Mouse (Mus musculus) C2C12 (cell line): ENCODE data around the gene Wnt2b. TPM values are rescaled to one million over a fixed set of nuclear protein-coding genes. Genes with fewer than 3 reads are reported as not detected.

Experiments used
- H3K27me3 ChIP-seq: one replicate; pipeline ENCODE4 v1.6.1; 2011; ENCODE audit not compliant: control insufficient read depth, insufficient read depth, insufficient read length
- H3K36me3 ChIP-seq: one replicate; pipeline ENCODE4 v1.6.1; 2011; ENCODE audit not compliant: control insufficient read depth, insufficient read depth
- H3K4me3 ChIP-seq: one replicate; pipeline ENCODE4 v1.5.1; 2011; ENCODE audit warnings: mild to moderate bottlenecking, control low read depth; ENCODE audit not compliant: poor library complexity, insufficient read depth, severe bottlenecking
- H3K79me2 ChIP-seq: one replicate; pipeline ENCODE4 v1.6.1; 2011; ENCODE audit not compliant: control insufficient read depth, insufficient read depth
- H3K79me3 ChIP-seq: one replicate; pipeline ENCODE4 v1.6.1; 2011; ENCODE audit warnings: low read depth, control low read depth
- H3ac ChIP-seq: one replicate; pipeline ENCODE3; 2011; ENCODE audit warnings: low read depth; ENCODE audit not compliant: control insufficient read depth, insufficient read length
- CEBPB ChIP-seq: IDR thresholded peaks from one replicate; pipeline ENCODE4 v1.6.1; 2011; ENCODE audit warnings: low read depth, mild to moderate bottlenecking, control low read depth, moderate library complexity
- CTCF ChIP-seq: IDR thresholded peaks from one replicate; pipeline ENCODE4 v1.5.1; 2011; ENCODE audit not compliant: control insufficient read depth, insufficient read depth, insufficient read length
- FOSL1 ChIP-seq: IDR thresholded peaks from one replicate; pipeline ENCODE4 v1.8.0; 2011; ENCODE audit warnings: mild to moderate bottlenecking, low read length; ENCODE audit not compliant: poor library complexity, insufficient read depth, severe bottlenecking
- MAX ChIP-seq: IDR thresholded peaks from one replicate; pipeline ENCODE4 v1.6.1; 2011; ENCODE audit warnings: mild to moderate bottlenecking, control low read depth
- MYOD1 ChIP-seq: IDR thresholded peaks from one replicate; pipeline ENCODE4 v1.6.1; 2011; ENCODE audit warnings: low read depth; ENCODE audit not compliant: control insufficient read depth, insufficient read length
- MYOG ChIP-seq: IDR thresholded peaks from one replicate; pipeline ENCODE4 v1.6.1; 2011; ENCODE audit not compliant: control insufficient read depth, insufficient read length; ENCODE audit errors: extremely low read depth
- USF1 ChIP-seq: IDR thresholded peaks from one replicate; pipeline ENCODE4 v1.6.1; 2011; ENCODE audit warnings: low read depth, mild to moderate bottlenecking, control low read depth, moderate library complexity
- polyA plus RNA-seq: library from polyadenylated mRNA; unstranded; fragments of >200 nt; fragmentation: generic; extraction: Trizol; gene quantifications from one replicate; pipeline ENCODE4 v1.2.1, GENCODE M21; 2012; ENCODE audit warnings: missing spikeins

Wnt2b gene
- polyA plus RNA-seq, 1 experiment: 0.08 TPM

DNA sequence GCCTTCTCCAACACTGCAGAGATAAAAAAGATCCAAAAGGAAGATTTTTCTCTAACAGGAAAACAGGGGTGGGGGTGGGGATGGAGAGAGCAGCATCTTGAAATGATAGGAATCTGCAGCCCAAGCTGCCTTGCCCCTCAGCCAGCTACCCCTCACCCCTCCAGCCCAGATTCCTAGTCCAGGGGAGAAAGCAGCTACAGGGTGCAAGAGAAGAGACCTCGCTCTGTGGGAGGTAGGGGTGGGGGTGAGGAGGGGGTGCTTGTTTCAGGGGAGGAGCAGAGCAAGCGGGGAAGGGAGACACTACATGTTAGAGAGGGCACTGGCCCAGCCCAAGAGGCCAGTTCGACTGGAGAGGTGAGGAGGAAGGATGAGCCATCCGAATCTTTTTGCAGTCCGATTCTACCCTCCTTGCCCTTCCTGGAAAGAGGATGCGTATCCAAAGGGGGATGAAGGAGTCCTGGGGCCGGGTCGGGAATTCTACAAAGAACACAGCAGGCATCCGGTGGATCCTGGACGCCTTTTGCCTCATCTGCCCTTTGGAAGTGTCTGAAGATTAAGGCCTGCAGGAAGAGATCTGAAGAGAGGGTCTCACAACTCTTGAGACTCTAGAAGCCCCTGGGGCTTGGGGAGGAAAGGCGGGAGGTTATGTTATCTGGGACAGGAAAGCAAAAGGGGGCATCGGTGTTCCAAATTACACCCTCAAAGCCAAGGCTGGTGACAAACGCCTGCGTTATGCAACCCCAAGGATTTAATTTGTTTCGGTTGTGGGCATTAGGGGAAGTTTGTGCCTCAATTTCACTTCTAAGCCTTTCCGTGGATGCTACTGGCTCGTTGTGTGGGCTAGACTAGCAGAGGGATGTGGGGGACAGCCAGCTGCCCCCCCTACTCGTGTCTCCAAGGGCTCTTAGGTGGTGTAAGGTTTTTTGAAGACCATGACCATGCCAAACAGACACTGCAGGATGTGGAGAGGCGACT is 1.4 kb downstream of the Wnt2b start:
- TF ChIP-seq CTCF (no peak), CEBPB (no peak), FOSL1 (no peak), MAX (no peak), USF1 (no peak), MYOG (no peak), MYOD1 (no peak)
- Histone ChIP-seq H3K4me3 (no peak overlapping the region), H3K27me3 (peaks cover 37% of the 10 kb centered on the region), H3K79me3 (no peaks in the 10 kb centered on the region), H3ac (no peak overlapping the region), H3K79me2 (no peaks in the 10 kb centered on the region), H3K36me3 (no peaks in the 10 kb centered on the region)

DNA sequence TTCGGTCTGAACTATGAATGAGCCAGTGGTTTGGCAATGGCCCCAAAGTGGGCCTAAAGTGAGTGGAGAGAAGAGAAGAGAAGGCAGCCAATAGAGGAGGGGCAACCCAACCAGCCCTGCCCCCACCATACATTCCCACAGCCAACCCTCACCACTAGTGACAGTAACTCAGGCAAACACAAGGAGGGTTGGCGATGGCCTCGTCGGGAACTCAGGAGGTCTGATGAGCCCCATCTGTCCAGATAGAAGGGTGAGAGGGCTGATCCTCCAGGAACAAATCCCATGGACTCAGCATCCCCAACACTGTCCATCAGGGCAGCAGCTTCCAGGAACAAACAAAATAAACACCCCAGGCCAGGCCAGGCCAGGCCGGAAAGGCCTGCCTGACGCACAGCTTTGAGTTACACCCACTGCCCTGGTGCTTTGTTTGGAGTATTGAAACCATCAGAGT is 5.6 kb downstream of the Wnt2b start:
- Histone ChIP-seq H3K4me3 (no peak overlapping the region), H3K79me3 (no peaks in the 10 kb centered on the region), H3ac (no peak overlapping the region), H3K27me3 (peaks cover 13% of the 10 kb centered on the region), H3K79me2 (no peaks in the 10 kb centered on the region), H3K36me3 (no peaks in the 10 kb centered on the region)
- TF ChIP-seq FOSL1 (no peak), USF1 (no peak), CEBPB (no peak), MAX (no peak), MYOD1 (no peak), CTCF (no peak), MYOG (no peak)

GRCm38 (mm10) chr3:104954551-104954950 is 7.2 kb downstream of the Wnt2b start:
- no peaks in the 10 kb centered on the region for H3K79me2 ChIP-seq
- no peak overlapping the region for H3ac ChIP-seq
- no peaks in the 10 kb centered on the region for H3K36me3 ChIP-seq
- TF ChIP-seq USF1 (no peak), CEBPB (no peak), MYOD1 (no peak), FOSL1 (no peak), MAX (no peak), CTCF (no peak), MYOG (no peak)
- H3K79me3 ChIP-seq: no peaks in the 10 kb centered on the region
- H3K4me3 ChIP-seq: no peak overlapping the region
- H3K27me3 ChIP-seq: peaks cover 5% of the 10 kb centered on the region

DNA sequence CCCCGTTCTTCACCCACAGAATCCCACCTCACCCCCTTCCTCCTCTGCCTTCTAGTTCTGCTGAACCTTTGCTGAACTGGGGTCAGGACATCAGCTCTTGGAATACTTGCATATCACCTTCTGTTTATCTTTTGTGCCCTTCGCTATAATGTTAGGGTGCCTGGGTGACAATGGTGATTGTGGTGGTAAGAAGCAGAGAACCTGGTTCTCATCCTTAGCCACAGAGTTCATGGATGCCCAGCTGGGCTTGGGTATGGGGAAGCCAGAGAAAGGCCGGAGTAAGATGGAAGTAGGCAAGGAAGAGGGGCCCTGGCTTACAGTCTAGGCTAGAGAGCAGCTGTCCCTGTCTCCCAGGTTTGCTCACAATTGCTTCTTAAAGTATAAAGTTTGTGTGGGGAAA is 7.6 kb downstream of the Wnt2b start:
- H3K27me3 ChIP-seq: peaks cover 5% of the 10 kb centered on the region
- H3K4me3 ChIP-seq: no peak overlapping the region
- no peak for TF ChIP-seq MYOD1
- TF ChIP-seq USF1: no peak
- TF ChIP-seq CEBPB: no peak
- TF ChIP-seq CTCF: no peak
- no peak for TF ChIP-seq FOSL1
- TF ChIP-seq MAX: no peak
- TF ChIP-seq MYOG: no peak
- no peak overlapping the region for H3ac ChIP-seq
- no peaks in the 10 kb centered on the region for H3K79me3 ChIP-seq
- H3K36me3 ChIP-seq: no peaks in the 10 kb centered on the region
- H3K79me2 ChIP-seq: no peaks in the 10 kb centered on the region

DNA sequence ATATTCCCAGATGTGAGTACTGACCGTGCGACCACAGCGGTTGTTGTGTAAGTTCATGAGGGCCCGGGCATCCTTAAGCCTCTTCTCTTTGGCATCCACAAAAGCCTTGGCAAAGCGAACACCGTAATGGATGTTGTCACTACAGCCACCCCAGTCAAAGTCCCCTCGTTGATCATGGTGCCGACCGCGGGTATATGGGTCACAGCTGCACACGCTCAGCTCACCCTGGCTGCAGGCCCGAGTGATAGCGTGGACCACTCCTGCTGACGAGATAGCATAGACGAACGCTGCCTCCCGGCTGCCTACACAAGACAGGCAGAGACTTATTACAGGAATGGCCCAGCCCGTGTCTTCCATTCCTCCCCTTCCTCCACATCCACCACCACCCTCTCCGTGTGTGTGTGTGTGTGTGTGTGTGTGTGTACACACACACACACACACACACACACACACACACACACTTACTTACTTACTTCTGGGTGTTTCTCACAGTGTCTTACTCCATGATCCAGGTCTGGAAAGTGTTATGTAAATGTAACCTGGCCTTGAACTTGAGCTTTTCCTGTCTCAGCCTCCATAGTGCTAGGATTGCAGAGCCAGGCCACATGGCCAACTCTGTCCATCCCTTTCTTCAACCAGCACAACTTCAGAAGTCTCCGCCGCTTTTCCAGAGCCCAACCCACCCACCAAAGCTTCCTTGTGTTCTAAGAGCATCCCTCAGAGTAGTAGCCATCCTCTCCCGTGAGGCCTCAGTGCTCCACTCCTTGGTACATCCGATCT is 8.6 kb downstream of the Wnt2b start:
- H3K79me3 ChIP-seq: no peaks in the 10 kb centered on the region
- H3K36me3 ChIP-seq: no peaks in the 10 kb centered on the region
- H3ac ChIP-seq: no peak overlapping the region
- TF ChIP-seq MAX (no peak), MYOG (no peak), MYOD1 (no peak), CTCF (no peak), CEBPB (no peak), USF1 (no peak), FOSL1 (no peak)
- no peaks in the 10 kb centered on the region for H3K79me2 ChIP-seq
- H3K4me3 ChIP-seq: no peak overlapping the region
- H3K27me3 ChIP-seq: no peaks in the 10 kb centered on the region
